Mouse (Mus musculus) ES-Bruce4 (cell line): ENCODE measurements around the gene Grb7. TPM values are rescaled to one million over a fixed set of nuclear protein-coding genes. Genes with fewer than 3 reads are reported as not detected.

Source experiments
- H3K27ac ChIP-seq: 2 replicates; pipeline ENCODE4 v1.5.1; 2012; ENCODE audit warnings: low read length, inconsistent platforms; ENCODE audit not compliant: insufficient read depth
- H3K27me3 ChIP-seq: 2 replicates; pipeline ENCODE4 v1.6.1; 2012; ENCODE audit warnings: mild to moderate bottlenecking, low read length, inconsistent platforms; ENCODE audit not compliant: control insufficient read depth, poor library complexity, insufficient read depth, severe bottlenecking
- H3K36me3 ChIP-seq: 2 replicates; pipeline ENCODE4 v1.6.1; 2012; ENCODE audit warnings: inconsistent platforms, mild to moderate bottlenecking, low read length, moderate library complexity; ENCODE audit not compliant: control insufficient read depth, poor library complexity, insufficient read depth, severe bottlenecking
- H3K4me1 ChIP-seq: one replicate; pipeline ENCODE4 v1.8.1; 2011; ENCODE audit warnings: low read length; ENCODE audit not compliant: control insufficient read depth, insufficient read depth
- H3K4me3 ChIP-seq: 2 replicates; pipeline ENCODE4 v1.5.1; 2011; ENCODE audit warnings: low read depth, mild to moderate bottlenecking, low read length
- H3K9ac ChIP-seq: 2 replicates; pipeline ENCODE4 v1.6.1; 2012; ENCODE audit warnings: low read depth, mild to moderate bottlenecking, inconsistent platforms; ENCODE audit not compliant: poor library complexity, severe bottlenecking
- H3K9me3 ChIP-seq: replicated peaks from 2 replicates; pipeline ENCODE4 v1.6.1; 2012; ENCODE audit warnings: mild to moderate bottlenecking, low read length, inconsistent platforms; ENCODE audit not compliant: control insufficient read depth, poor library complexity, insufficient read depth, severe bottlenecking
- CTCF ChIP-seq: IDR thresholded peaks from one replicate; pipeline ENCODE4 v1.8.1; 2011; ENCODE audit warnings: low read depth, low read length
- EP300 ChIP-seq: IDR thresholded peaks from 2 replicates; pipeline ENCODE4 v1.6.1; 2011; ENCODE audit warnings: low read depth, low read length; ENCODE audit not compliant: insufficient read depth
- POLR2A ChIP-seq: IDR thresholded peaks from one replicate; pipeline ENCODE4 v1.8.1; 2011; ENCODE audit warnings: low read length; ENCODE audit not compliant: insufficient read depth
- polyA plus RNA-seq: library from polyadenylated mRNA; stranded (reverse); fragments of >200 nt; gene quantifications from 2 replicates; pipeline ENCODE4 v1.2.4, GENCODE M21; 2011; ENCODE audit warnings: low read depth; ENCODE audit not compliant: missing spikeins, insufficient read depth, insufficient read length

Grb7 gene
- polyA plus RNA-seq, 1 experiment: 45.6 TPM

- Histone ChIP-seq H3K27me3 (no peaks in the 10 kb centered on the region), H3K36me3 (no peaks in the 10 kb centered on the region), H3K27ac (no peak overlapping the region), H3K9ac (no peak overlapping the region), H3K9me3 (no peaks in the 10 kb centered on the region), H3K4me3 (no peak overlapping the region), H3K4me1 (no peaks in the 10 kb centered on the region)
- TF ChIP-seq CTCF (no peak), EP300 (no peak), POLR2A (no peak)
Measured at GRCm38 (mm10) chr11:98488540-98489234, 42.5 kb downstream of the Grb7 start.

DNA sequence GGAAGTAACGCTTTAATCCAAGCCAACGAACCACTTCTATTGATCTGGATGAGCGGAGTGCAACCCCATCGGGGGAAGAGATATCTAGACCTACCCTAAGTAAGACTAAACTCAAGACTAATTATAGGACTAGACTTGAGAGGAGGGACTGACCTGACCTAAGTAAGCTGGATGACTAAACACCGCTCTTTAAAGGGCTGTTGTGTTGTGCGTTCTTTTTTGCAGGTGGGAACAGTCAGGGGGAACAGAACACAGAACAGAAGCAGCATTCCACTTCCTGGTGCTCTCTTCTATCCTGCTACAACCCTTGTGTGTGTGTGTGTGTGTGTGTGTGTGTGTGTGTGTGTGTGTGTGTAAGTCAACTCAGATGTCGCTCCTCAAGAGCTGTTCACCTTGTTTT lies 45.4 kb downstream of the Grb7 start:
- Histone ChIP-seq H3K27ac (no peak overlapping the region), H3K27me3 (no peaks in the 10 kb centered on the region)

DNA sequence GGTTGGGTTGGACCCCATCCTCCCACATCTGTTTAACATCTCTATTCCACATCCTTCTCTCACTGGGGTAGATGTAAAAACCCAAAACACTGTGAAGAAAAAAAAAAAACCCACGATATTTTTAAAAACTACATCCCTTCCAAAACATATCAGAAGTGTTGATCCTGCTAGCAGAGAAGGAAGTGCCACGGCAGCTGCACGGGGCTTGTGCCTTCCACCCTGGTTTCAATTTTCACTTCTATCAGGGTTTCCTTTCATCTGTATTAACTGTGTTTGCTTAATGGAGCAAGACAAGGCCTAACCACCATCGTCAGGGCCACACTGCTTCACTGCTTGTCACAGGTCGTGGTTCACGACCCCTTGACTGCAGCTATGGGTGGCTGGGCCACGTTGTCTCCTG lies 46.8 kb downstream of the Grb7 start:
- H3K4me1 ChIP-seq: no peaks in the 10 kb centered on the region
- no peak overlapping the region for H3K27ac ChIP-seq
- H3K9ac ChIP-seq: no peak overlapping the region
- no peaks in the 10 kb centered on the region for H3K36me3 ChIP-seq
- H3K27me3 ChIP-seq: no peaks in the 10 kb centered on the region
- no peak for TF ChIP-seq CTCF
- TF ChIP-seq EP300: no peak
- TF ChIP-seq POLR2A: no peak
- no peak overlapping the region for H3K4me3 ChIP-seq
- no peaks in the 10 kb centered on the region for H3K9me3 ChIP-seq

More for the DNA sequence above, 45.4 kb downstream of the Grb7 start:
- Histone ChIP-seq H3K9me3 (no peaks in the 10 kb centered on the region), H3K36me3 (no peaks in the 10 kb centered on the region), H3K9ac (no peak overlapping the region), H3K4me3 (no peak overlapping the region), H3K4me1 (no peaks in the 10 kb centered on the region)
- TF ChIP-seq POLR2A: no peak
- TF ChIP-seq EP300: no peak
- TF ChIP-seq CTCF: no peak

DNA sequence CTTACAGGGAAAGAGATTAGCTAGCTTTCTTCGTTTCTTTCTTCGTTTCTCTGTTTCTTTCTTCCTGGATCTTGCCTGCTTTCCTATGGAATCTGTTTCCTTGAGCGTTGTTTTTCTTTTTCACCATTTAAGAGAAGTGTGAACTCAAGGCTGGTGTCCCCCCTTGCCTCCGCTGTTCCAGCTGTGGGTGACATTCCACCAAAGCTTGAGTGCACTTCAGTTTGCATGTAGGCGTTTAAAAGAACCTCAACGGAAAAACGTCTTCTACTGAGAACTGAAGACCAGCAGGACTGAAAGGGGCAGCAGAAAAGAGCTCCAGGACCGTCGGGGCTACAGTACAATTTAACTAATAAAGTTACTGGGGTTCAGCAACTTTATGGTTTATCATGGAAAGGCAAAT lies 47.2 kb downstream of the Grb7 start:
- Histone ChIP-seq H3K4me1 (no peaks in the 10 kb centered on the region), H3K9me3 (no peaks in the 10 kb centered on the region), H3K9ac (no peak overlapping the region), H3K36me3 (no peaks in the 10 kb centered on the region), H3K27ac (no peak overlapping the region), H3K4me3 (no peak overlapping the region), H3K27me3 (no peaks in the 10 kb centered on the region)
- TF ChIP-seq EP300 (no peak), POLR2A (no peak), CTCF (no peak)

DNA sequence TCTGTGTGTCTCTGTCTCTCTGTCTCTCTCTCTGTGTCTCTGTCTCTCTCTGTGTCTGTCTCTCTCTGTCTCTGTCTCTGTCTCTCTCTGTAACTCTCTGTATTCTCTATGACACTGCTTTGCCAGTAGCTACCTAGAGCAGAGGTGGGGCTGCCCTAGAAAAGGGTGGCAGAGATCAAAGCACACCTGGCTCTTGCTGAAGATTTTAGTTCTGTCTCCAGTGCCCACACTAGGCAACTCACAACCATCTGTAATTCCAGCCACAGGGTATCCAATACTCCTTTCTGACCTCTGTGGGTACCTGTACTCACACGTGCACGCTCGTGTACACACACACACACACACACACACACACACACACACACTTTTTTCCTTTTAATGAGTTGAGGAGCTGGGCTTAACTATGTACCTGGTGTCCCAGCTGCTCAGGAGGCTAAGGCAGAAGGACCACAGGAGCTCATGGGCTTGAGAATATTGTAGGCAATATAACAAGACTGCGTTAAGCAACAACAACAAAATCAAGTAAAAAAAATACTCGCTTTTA lies 49.1 kb downstream of the Grb7 start:
- Histone ChIP-seq H3K36me3 (no peaks in the 10 kb centered on the region), H3K4me3 (no peak overlapping the region), H3K4me1 (no peaks in the 10 kb centered on the region), H3K27ac (no peak overlapping the region), H3K9me3 (no peaks in the 10 kb centered on the region), H3K27me3 (no peaks in the 10 kb centered on the region), H3K9ac (no peak overlapping the region)
- TF ChIP-seq POLR2A: no peak
- TF ChIP-seq EP300: no peak
- no peak for TF ChIP-seq CTCF

DNA sequence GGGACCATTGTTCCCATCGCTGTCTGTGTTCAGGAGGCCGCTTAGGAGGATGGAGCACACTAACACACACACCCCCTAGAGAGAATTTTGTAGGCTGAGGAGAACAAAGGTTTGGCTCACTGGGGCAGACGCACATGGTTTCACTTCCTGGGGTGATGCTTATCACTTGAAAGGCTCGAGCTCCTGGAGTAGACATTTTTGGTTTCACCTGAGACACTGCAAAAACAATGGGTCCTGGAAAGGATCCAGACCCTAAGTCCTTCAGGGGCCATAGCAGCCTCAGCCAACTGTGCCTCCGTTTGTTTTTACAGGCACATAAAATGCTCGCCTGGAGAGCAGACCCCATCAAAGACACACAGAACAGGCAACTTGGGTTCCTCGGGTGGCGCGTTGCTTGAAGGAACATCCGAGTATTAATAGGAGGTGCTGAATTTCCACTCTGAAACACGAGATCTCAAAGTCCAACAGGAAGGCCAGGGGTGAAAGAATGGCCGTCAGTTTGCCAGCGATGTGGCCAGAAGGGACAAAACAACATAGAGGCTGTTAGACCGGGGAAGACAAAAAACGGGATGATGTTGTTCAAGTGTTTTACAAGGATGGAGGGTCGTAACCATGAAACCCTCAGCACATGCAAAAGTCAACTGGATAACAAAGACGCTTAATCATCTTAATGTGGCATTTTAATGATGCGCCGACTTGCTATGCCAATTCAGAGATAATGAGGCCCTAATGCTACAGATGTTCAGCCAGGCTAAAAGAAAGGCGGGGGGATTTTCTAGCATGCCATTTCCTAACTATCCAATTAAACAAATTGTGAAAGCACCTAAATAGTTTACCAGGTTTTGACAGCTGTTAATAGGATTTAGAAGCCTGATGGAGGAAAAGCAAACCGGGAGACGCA lies 51.4 kb downstream of the Grb7 start:
- no peak for TF ChIP-seq EP300
- TF ChIP-seq CTCF: no peak
- TF ChIP-seq POLR2A: no peak
- Histone ChIP-seq H3K9me3 (no peaks in the 10 kb centered on the region), H3K4me3 (no peak overlapping the region), H3K9ac (no peak overlapping the region), H3K27ac (no peak overlapping the region), H3K27me3 (no peaks in the 10 kb centered on the region), H3K36me3 (no peaks in the 10 kb centered on the region), H3K4me1 (no peaks in the 10 kb centered on the region)
